ENCODE assay signal across 8 mouse cellular contexts in genomic region chr10:128302785-128303125, GRCm38 (mm10). TPM values are rescaled to one million over a fixed set of nuclear protein-coding genes. Genes with fewer than 3 reads are reported as not detected.
DNase-seq lines count a peak whose midpoint lies in the region; ATAC-seq and TF ChIP-seq lines count a peak whose summit lies in the region.

No protein-coding gene starts in this region.

- peak overlapping the region; percentile 76 for H3K9ac ChIP-seq in heart, embryonic 12.5 days
- H3K9ac ChIP-seq in hindbrain, embryonic 12.5 days, result peak overlapping the region; percentile 86

- peaks cover 22% of the 10 kb centered on the region for H3K4me1 ChIP-seq in heart, embryonic 12.5 days (replicated peaks)
- H3K4me1 ChIP-seq in G1E (ENCODE audit: insufficient read depth, low read depth, low read length), result peaks cover 36% of the 10 kb centered on the region
- H3K4me1 ChIP-seq in hindbrain, embryonic 12.5 days, result peaks cover 16% of the 10 kb centered on the region

- peak; percentile 15; the same call in 1 of the 2 replicates for ATAC-seq in heart, embryonic 12.5 days (ENCODE audit: insufficient number of reproducible peaks, low FRiP score)
- no peak for ATAC-seq in G1E (ENCODE audit: extremely low read depth, insufficient number of reproducible peaks, low FRiP score, poor library complexity, severe bottlenecking)
- ATAC-seq in hindbrain, embryonic 12.5 days (ENCODE audit: low FRiP score), result peak; percentile 51

- peaks cover 17% of the 10 kb centered on the region; the same call in 1 of the 2 replicates for H3K36me3 ChIP-seq in heart, embryonic 12.5 days
- H3K36me3 ChIP-seq in G1E (replicated peaks), result peaks cover 31% of the 10 kb centered on the region
- H3K36me3 ChIP-seq in hindbrain, embryonic 12.5 days, result 0 out of 2 replicates have a peak, but pooled peaks cover under 1% of the 10 kb centered on the region

- no peak for DNase-seq in heart, postnatal 14 days
- no peak for DNase-seq in G1E (ENCODE audit: low spot score)
- DNase-seq in mesoderm, embryonic 11.5 days (ENCODE audit: low read depth, low spot score), result peak; percentile 25
- DNase-seq in left cerebral cortex, adult 11 months (ENCODE audit: low spot score), result no peak
- DNase-seq in left cerebral cortex, adult 8-10 months (ENCODE audit: low spot score in 2 of 2), result no peak
- DNase-seq in cerebellum, postnatal 25 days, result no peak

- WGBS in heart, embryonic 12.5 days, result under 1% methylated on average over 9 of the region's 9 CpGs
- WGBS in hindbrain, embryonic 12.5 days, result 3% methylated on average over 9 of the region's 9 CpGs

- TF ChIP-seq CTCF in G1E (IDR thresholded peaks at IDR 0.05; ENCODE audit: low read depth, low read length), result no peak

- peak overlapping the region; percentile 89 for H3K27ac ChIP-seq in heart, embryonic 12.5 days (ENCODE audit: poor library complexity, severe bottlenecking)
- H3K27ac ChIP-seq in hindbrain, embryonic 12.5 days, result peak overlapping the region; percentile 97

- H3K4me2 ChIP-seq in heart, embryonic 12.5 days, result peak overlapping the region; percentile 78
- peak overlapping the region; percentile 66 for H3K4me2 ChIP-seq in hindbrain, embryonic 12.5 days (replicated peaks)

- no peaks in the 10 kb centered on the region for H3K9me3 ChIP-seq in heart, embryonic 12.5 days (replicated peaks)
- no peaks in the 10 kb centered on the region for H3K9me3 ChIP-seq in G1E (replicated peaks)
- no peaks in the 10 kb centered on the region for H3K9me3 ChIP-seq in hindbrain, embryonic 12.5 days (replicated peaks)

- no peaks in the 10 kb centered on the region for H3K27me3 ChIP-seq in heart, embryonic 12.5 days (replicated peaks)
- H3K27me3 ChIP-seq in G1E (ENCODE audit: insufficient read depth, low read length), result peaks cover 10% of the 10 kb centered on the region
- H3K27me3 ChIP-seq in hindbrain, embryonic 12.5 days, result 0 out of 2 replicates have a peak, but pooled peaks cover 3% of the 10 kb centered on the region

- intact Hi-C loops in heart, postnatal 14 days (cut with DNase I), result loop anchor here (5.0 kb wide), 1 partner anchor 205 kb away; no protein-coding TSS in a partner anchor

- H3K4me3 ChIP-seq in heart, embryonic 12.5 days, result peak overlapping the region; percentile 63
- peak overlapping the region; percentile 75 for H3K4me3 ChIP-seq in G1E (ENCODE audit: low read depth, low read length)
- H3K4me3 ChIP-seq in hindbrain, embryonic 12.5 days, result peak overlapping the region; percentile 56

RNA-seq across cellular contexts. Expression of gene Pan2, which starts 0.4 kb away (rescaled TPM):
- 30.0 and 31.7 TPM in 2 replicates for polyA plus RNA-seq in heart, embryonic 12.5 days (2016; fragmentation: Nextera tagmentation; extraction: Ambion mirVana)
- 10 to 100 TPM; 13.2 to 13.7 TPM for total RNA-seq in heart, postnatal 14 days (2021)
- 23.2 and 30.2 TPM in 2 replicates for total RNA-seq in G1E (2014; fragmentation: Nextera tagmentation)
- total RNA-seq in G1E (2017), result 13.8 TPM in 2 replicates
- 3.4 and 3.6 TPM in 2 replicates for polyA plus RNA-seq in G1E (2012)
- polyA plus RNA-seq in hindbrain, embryonic 12.5 days (2016; fragmentation: Nextera tagmentation; extraction: Ambion mirVana), result 33.5 and 34.1 TPM in 2 replicates
- total RNA-seq in left cerebral cortex, adult 8-10 months (2022), result 10 to 100 TPM; 14.5 to 15.5 (median 15.3) TPM

RNA-seq across cellular contexts. Expression of gene Il23a, which starts 4.2 kb away (rescaled TPM):
- 1.2 and 1.8 TPM in 2 replicates for polyA plus RNA-seq in heart, embryonic 12.5 days (2016; fragmentation: Nextera tagmentation; extraction: Ambion mirVana)
- total RNA-seq in heart, postnatal 14 days (2021), result under 1 TPM; 0.22 to 0.26 TPM
- not detected in 2 replicates for total RNA-seq in G1E (2014; fragmentation: Nextera tagmentation)
- 0.16 TPM in 1 of 2 replicates, not detected in the other for total RNA-seq in G1E (2017)
- 0.03 TPM in 1 of 2 replicates, not detected in the other for polyA plus RNA-seq in G1E (2012)
- 0.22 TPM in 1 of 2 replicates, not detected in the other for polyA plus RNA-seq in hindbrain, embryonic 12.5 days (2016; fragmentation: Nextera tagmentation; extraction: Ambion mirVana)
- under 1 TPM in 1 of 4 experiments, not detected in 3; 0.36 TPM for total RNA-seq in left cerebral cortex, adult 8-10 months (2022)

RNA-seq across cellular contexts. Expression of gene Cnpy2, which starts 19.5 kb away (rescaled TPM):
- 201 and 209 TPM in 2 replicates for polyA plus RNA-seq in heart, embryonic 12.5 days (2016; fragmentation: Nextera tagmentation; extraction: Ambion mirVana)
- 10 to 100 TPM; 58.1 to 66.7 TPM for total RNA-seq in heart, postnatal 14 days (2021)
- total RNA-seq in G1E (2014; fragmentation: Nextera tagmentation) (57.9 and 91.2 TPM in 2 replicates), G1E (2017) (74.0 and 77.3 TPM in 2 replicates)
- 60.5 and 74.4 TPM in 2 replicates for polyA plus RNA-seq in G1E (2012)
- polyA plus RNA-seq in hindbrain, embryonic 12.5 days (2016; fragmentation: Nextera tagmentation; extraction: Ambion mirVana), result 242 and 244 TPM in 2 replicates
- 10 to 100 TPM; 66.6 to 76.7 (median 67.6) TPM for total RNA-seq in left cerebral cortex, adult 8-10 months (2022)

RNA-seq across cellular contexts. Expression of gene Stat2, which starts 32.4 kb away (rescaled TPM):
- 11.2 and 12.2 TPM in 2 replicates for polyA plus RNA-seq in heart, embryonic 12.5 days (2016; fragmentation: Nextera tagmentation; extraction: Ambion mirVana)
- 10 to 100 TPM; 10.5 to 11.2 TPM for total RNA-seq in heart, postnatal 14 days (2021)
- total RNA-seq in G1E (2014; fragmentation: Nextera tagmentation), result 23.3 and 24.5 TPM in 2 replicates
- total RNA-seq in G1E (2017), result 15.0 and 16.7 TPM in 2 replicates
- polyA plus RNA-seq in G1E (2012), result 10.0 and 10.7 TPM in 2 replicates
- polyA plus RNA-seq in hindbrain, embryonic 12.5 days (2016; fragmentation: Nextera tagmentation; extraction: Ambion mirVana), result 23.1 and 26.5 TPM in 2 replicates
- total RNA-seq in left cerebral cortex, adult 8-10 months (2022), result 10 to 100 TPM; 26.8 to 38.6 (median 28.2) TPM

RNA-seq across cellular contexts. Expression of gene Apof, which starts 34.3 kb away (rescaled TPM):
- polyA plus RNA-seq in heart, embryonic 12.5 days (2016; fragmentation: Nextera tagmentation; extraction: Ambion mirVana), result 0.45 TPM in 1 of 2 replicates, not detected in the other
- not detected for total RNA-seq in heart, postnatal 14 days (2021)
- not detected in 2 replicates for total RNA-seq in G1E (2014; fragmentation: Nextera tagmentation)
- total RNA-seq in G1E (2017), result 0.12 and 0.16 TPM in 2 replicates
- polyA plus RNA-seq in G1E (2012), result not detected in 2 replicates
- polyA plus RNA-seq in hindbrain, embryonic 12.5 days (2016; fragmentation: Nextera tagmentation; extraction: Ambion mirVana), result not detected in 2 replicates
- under 1 TPM in 1 of 4 experiments, not detected in 3; 0.30 TPM for total RNA-seq in left cerebral cortex, adult 8-10 months (2022)
